Mouse (Mus musculus) heart, embryonic 15.5 days (tissue): ENCODE data around the gene Kazn. TPM values are rescaled to one million over a fixed set of nuclear protein-coding genes. Genes with fewer than 3 reads are reported as not detected.

Experiments used
- ATAC-seq: fragments of 200-750 bp; cut with Nextera tagmentation; replicated peaks from 2 replicates; pipeline ENCODE4 v1.8.0; 2017; ENCODE audit warnings: low read depth, moderate TSS enrichment; ENCODE audit not compliant: insufficient number of reproducible peaks, insufficient read depth, low FRiP score
- H3K27ac ChIP-seq: fragments of 300-500 bp; sonication (generic); 2 replicates; pipeline ENCODE4 v1.5.1; 2015; ENCODE audit warnings: mild to moderate bottlenecking, inconsistent platforms
- H3K27me3 ChIP-seq: fragments of 300-500 bp; sonication (generic); 2 replicates; pipeline ENCODE4 v1.6.1; 2015; ENCODE audit warnings: inconsistent platforms
- H3K36me3 ChIP-seq: fragments of 300-500 bp; sonication (generic); 2 replicates; pipeline ENCODE4 v1.6.1; 2015; ENCODE audit warnings: mild to moderate bottlenecking, inconsistent platforms
- H3K4me1 ChIP-seq: fragments of 300-500 bp; sonication (generic); replicated peaks from 2 replicates; pipeline ENCODE4 v1.6.1; 2015; ENCODE audit warnings: inconsistent platforms
- H3K4me2 ChIP-seq: fragments of 300-500 bp; sonication (generic); 2 replicates; pipeline ENCODE4 v1.6.1; 2015; ENCODE audit warnings: inconsistent platforms, mild to moderate bottlenecking, moderate library complexity
- H3K4me3 ChIP-seq: fragments of 300-500 bp; sonication (generic); 2 replicates; pipeline ENCODE4 v1.5.1; 2015; ENCODE audit warnings: mild to moderate bottlenecking, inconsistent platforms
- H3K9ac ChIP-seq: fragments of 300-500 bp; sonication (generic); 2 replicates; pipeline ENCODE4 v1.6.1; 2015; ENCODE audit warnings: mild to moderate bottlenecking, inconsistent platforms
- H3K9me3 ChIP-seq: fragments of 300-500 bp; sonication (generic); replicated peaks from 2 replicates; pipeline ENCODE4 v1.6.1; 2016; ENCODE audit warnings: inconsistent platforms
- WGBS: fragments of 180-500 bp; shearing (Covaris S2); methylation state at CpG from one replicate; pipeline ENCODE4 v1.1.7; 2015; ENCODE audit warnings: mixed read lengths; 5-methylcytosine and 5-hydroxymethylcytosine counted together
- polyA plus RNA-seq: library from polyadenylated mRNA; unstranded; fragments of >200 nt; fragmentation: Nextera tagmentation; extraction: Ambion mirVana; gene quantifications from 2 replicates; pipeline ENCODE4 v1.2.1, GENCODE M21; 2015

The Kazn gene
- polyA plus RNA-seq, 1 experiment from 2014 or later = 4.3 TPM

DNA sequence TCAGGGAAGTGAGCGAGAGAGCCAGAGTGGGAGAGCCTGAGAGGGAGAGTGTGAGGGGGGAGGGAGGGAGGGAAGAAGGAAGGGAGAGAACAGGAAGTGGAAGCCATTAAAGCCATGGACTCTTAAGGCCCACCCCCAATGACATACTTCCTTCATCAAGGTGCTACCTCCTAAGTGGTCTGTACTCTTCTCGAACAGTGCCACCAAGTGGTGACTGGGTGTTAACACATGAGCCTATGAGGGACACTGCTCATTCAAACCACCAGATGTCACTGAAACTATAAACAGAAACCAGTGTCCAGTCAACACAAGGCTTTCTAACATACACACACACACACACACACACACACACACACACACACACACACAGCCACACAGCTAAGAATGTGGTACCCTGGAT lies 77.1 kb downstream of the Kazn start:
- Histone ChIP-seq H3K4me3 (no peak overlapping the region), H3K4me2 (no peak overlapping the region), H3K9ac (no peak overlapping the region), H3K4me1 (peaks cover 43% of the 10 kb centered on the region), H3K36me3 (no peaks in the 10 kb centered on the region), H3K27me3 (no peaks in the 10 kb centered on the region), H3K27ac (no peak overlapping the region), H3K9me3 (no peaks in the 10 kb centered on the region)
- 100% methylated on average over 2 of the region's 2 CpGs for WGBS
- ATAC-seq = no peak

DNA sequence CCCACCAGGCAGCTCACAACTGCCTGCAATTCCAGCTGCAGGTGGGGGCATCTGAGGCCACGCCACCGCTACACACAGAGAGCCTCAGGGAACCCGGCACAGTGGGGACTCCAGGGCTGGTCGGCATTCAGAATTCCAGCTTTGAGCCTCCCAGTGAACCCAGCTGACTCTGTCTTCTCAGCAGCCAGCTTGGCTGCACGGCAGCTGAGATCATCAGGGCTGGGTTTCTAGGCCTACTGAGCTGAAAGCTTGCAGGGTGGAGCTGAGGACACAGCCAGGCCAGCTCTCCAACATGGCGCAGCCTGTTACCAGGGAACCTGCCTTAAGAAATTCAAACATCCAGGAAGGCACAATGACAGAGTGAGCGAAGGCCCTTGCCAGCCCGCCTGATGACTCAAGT lies 79.2 kb downstream of the Kazn start:
- H3K9ac ChIP-seq = no peak overlapping the region
- H3K27ac ChIP-seq = 0 out of 2 replicates have a peak overlapping the region, but pooled peaks have one; percentile 3
- H3K4me2 ChIP-seq = no peak overlapping the region
- no peak overlapping the region for H3K4me3 ChIP-seq
- no peaks in the 10 kb centered on the region for H3K36me3 ChIP-seq
- no peaks in the 10 kb centered on the region for H3K27me3 ChIP-seq
- 55% methylated on average over 8 of the region's 8 CpGs for WGBS
- ATAC-seq = no peak
- no peaks in the 10 kb centered on the region for H3K9me3 ChIP-seq
- peaks cover 32% of the 10 kb centered on the region for H3K4me1 ChIP-seq

DNA sequence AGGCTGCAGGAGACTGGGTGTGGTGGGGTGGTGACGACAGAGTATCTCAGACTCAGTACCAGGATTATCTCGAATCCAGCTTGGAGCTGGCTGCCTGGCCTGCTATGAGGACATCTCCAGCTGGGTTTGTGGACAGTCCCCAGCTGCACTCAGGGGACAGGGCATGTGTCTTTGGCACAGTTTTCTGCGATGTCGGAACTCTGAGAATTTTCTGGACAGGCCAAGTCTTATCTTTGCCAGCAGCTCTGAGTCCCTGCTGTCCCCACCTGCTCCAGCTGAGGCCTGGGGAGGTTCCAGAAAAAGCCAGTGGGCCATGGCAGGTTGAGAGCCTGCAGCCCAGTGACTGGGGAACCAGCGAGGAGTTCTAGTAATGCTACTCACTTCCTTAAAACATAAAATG lies 82.7 kb downstream of the Kazn start:
- Histone ChIP-seq H3K27ac (no peak overlapping the region), H3K4me2 (no peak overlapping the region), H3K4me1 (peaks cover 27% of the 10 kb centered on the region), H3K9me3 (no peaks in the 10 kb centered on the region), H3K4me3 (no peak overlapping the region), H3K27me3 (no peaks in the 10 kb centered on the region), H3K36me3 (no peaks in the 10 kb centered on the region), H3K9ac (no peak overlapping the region)
- 44% methylated on average over 5 of the region's 5 CpGs for WGBS
- ATAC-seq = no peak

DNA sequence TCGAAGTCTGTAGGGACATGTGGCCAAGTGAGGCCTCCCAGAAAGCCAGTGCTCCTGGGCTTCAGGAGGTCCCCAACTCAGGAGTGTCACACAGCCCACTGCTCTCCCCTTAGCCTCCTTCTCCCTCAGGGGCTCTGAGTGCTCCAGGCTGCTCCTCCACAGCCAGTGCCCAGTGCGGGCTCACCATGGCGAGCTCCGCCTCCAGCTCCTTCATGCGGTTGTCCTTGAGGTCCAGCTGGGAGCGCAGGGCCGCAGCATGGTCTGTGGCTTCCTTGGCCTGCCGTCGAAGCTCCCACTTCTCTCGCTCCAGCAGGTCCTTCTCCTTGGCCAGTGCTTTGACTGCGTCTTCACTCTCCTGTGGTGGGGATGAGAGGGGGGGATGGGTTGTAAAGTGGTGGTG lies 85.0 kb downstream of the Kazn start:
- no peaks in the 10 kb centered on the region for H3K36me3 ChIP-seq
- peaks cover 18% of the 10 kb centered on the region for H3K4me1 ChIP-seq
- ATAC-seq = no peak
- no peak overlapping the region for H3K27ac ChIP-seq
- H3K27me3 ChIP-seq = no peaks in the 10 kb centered on the region
- 70% methylated on average over 11 of the region's 11 CpGs for WGBS
- no peak overlapping the region for H3K9ac ChIP-seq
- no peak overlapping the region for H3K4me3 ChIP-seq
- no peak overlapping the region for H3K4me2 ChIP-seq
- H3K9me3 ChIP-seq = no peaks in the 10 kb centered on the region

DNA sequence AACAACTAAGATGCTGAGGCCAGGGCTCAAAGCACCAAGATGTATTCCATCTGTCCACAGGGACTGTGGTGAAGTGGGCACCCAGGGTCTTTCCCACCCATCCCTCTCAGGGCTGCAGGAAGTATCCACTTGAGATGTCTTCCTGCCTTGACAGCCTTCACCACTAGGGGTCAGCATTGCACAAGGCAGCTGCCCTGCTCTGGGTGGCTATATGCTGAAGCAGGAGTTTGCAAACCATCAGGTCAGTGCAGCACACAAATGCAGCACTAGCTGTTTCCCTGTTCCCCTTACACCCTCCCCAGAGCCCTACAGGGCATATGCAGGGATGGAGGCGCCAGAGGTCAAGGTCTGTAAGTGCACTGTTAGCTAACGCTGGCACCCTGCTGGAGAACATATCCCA lies 85.7 kb downstream of the Kazn start:
- no peak overlapping the region for H3K4me2 ChIP-seq
- no peaks in the 10 kb centered on the region; the same call in 1 of the 2 replicates for H3K36me3 ChIP-seq
- ATAC-seq = peak; percentile 51
- H3K9ac ChIP-seq = no peak overlapping the region
- H3K9me3 ChIP-seq = no peaks in the 10 kb centered on the region
- H3K27me3 ChIP-seq = no peaks in the 10 kb centered on the region
- peaks cover 17% of the 10 kb centered on the region for H3K4me1 ChIP-seq
- no peak overlapping the region for H3K4me3 ChIP-seq
- no peak overlapping the region for H3K27ac ChIP-seq
- WGBS = 13% methylated on average over 2 of the region's 2 CpGs

DNA sequence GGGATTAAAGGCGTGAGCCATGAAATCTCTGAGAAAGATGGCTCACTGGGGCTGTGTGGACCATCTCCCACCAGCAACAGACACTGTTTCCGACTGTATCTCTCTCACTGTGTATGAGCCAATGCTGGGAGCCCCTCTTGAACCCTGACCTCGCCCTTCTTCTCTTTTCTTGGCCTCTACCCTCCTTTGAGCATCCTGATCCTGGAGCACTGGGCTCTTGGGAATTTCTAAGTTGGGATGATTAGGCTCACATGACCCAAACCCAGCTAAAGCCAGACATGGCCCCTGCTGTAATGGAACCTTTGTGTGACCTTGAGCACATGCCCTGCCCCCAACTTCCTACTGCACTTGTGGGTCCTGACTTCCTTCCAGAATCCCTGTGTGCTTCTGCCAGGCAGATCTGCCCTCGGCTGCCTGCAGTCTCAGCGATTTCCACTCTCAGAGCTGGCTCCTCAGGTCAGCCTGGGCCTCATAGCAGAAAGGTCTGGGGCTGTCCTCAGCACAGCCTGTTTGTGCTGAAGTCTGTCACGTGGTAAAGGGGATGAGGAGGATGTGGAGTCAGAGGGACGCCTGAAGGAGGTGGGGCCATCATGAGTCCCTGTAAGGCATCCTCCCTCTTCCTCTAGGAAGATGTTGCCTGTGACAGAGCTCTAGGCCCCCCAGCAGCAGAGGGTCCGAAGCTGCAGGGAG lies 86.3 kb downstream of the Kazn start:
- ATAC-seq = 0 out of 2 replicates have a peak, but pooled peaks have one; percentile 12

DNA sequence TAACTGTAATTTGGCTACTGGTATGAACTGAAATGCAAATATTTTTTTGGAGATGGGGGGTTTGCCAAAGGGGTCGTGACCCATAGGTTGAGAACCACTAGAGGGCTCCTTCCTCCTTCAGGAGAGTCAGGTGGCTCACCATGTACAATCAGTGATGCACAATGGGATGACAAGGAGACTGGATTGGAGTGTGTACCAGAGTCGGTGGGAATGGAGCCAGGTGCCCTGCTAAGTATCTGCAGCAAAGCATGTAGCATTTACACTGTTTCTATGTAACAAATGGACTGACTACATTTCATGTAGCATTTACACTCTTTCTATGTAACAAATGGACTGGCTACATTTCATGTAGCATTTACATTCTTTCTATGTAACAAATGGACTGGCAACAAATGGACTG lies 89.1 kb downstream of the Kazn start:
- no peak for ATAC-seq
- Histone ChIP-seq H3K4me1 (peaks cover 10% of the 10 kb centered on the region), H3K9ac (no peak overlapping the region), H3K27ac (no peak overlapping the region), H3K36me3 (peaks cover 6% of the 10 kb centered on the region; the same call in 1 of the 2 replicates), H3K4me2 (no peak overlapping the region), H3K4me3 (no peak overlapping the region), H3K9me3 (no peaks in the 10 kb centered on the region), H3K27me3 (no peaks in the 10 kb centered on the region)
- 69% methylated on average over 2 of the region's 2 CpGs for WGBS

More for the DNA sequence above, 86.3 kb downstream of the Kazn start:
- Histone ChIP-seq H3K4me2 (no peak overlapping the region), H3K9ac (no peak overlapping the region), H3K27ac (no peak overlapping the region), H3K27me3 (no peaks in the 10 kb centered on the region), H3K4me1 (peaks cover 17% of the 10 kb centered on the region), H3K36me3 (peaks cover 2% of the 10 kb centered on the region; the same call in 1 of the 2 replicates), H3K9me3 (no peaks in the 10 kb centered on the region), H3K4me3 (no peak overlapping the region)
- 58% methylated on average over 8 of the region's 8 CpGs for WGBS

DNA sequence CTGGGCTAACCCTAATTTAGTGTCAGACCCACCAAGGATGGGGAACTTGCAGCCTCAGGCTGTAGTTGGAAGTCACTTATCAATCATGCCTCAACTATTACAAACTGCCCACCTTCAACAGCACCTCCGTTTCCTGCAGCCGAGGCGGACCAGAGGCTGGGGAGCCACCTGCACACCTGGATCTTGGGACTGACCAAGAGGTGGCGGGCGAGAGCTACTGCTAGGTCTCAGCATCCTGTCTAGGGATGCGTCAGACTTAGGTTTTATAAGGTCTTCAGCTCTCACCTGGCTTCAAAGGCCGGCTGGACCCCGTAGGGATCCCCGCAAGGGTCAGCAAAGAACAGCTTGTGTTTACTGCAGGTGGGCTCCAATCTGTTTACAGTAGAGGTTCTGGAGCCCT lies 90.0 kb downstream of the Kazn start:
- H3K9ac ChIP-seq = no peak overlapping the region
- H3K4me2 ChIP-seq = no peak overlapping the region
- H3K9me3 ChIP-seq = no peaks in the 10 kb centered on the region
- ATAC-seq = no peak
- H3K4me1 ChIP-seq = peaks cover 10% of the 10 kb centered on the region
- H3K4me3 ChIP-seq = no peak overlapping the region
- peaks cover 6% of the 10 kb centered on the region; the same call in 1 of the 2 replicates for H3K36me3 ChIP-seq
- WGBS = 87% methylated on average over 9 of the region's 9 CpGs
- no peak overlapping the region for H3K27ac ChIP-seq
- H3K27me3 ChIP-seq = no peaks in the 10 kb centered on the region

DNA sequence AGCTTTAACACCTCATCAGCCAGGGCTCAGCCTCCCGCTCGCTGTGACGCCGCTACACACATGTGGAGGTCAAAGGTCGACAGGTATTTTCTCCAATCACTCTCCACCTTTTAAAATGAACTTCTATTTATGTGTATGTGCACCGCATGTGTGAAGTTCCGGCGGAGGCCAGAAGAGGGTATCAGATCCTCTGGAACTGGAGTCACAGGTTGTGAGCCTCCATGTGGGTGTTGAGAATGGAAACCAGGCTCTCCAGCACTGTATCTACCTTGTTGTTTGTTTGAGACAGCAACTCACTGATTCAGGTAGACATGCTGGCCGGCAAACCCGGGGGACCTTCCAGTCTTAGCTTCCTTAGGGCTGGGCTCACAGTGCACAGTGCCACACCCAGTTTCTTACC lies 91.5 kb downstream of the Kazn start:
- Histone ChIP-seq H3K27me3 (no peaks in the 10 kb centered on the region), H3K4me3 (no peak overlapping the region), H3K9me3 (no peaks in the 10 kb centered on the region), H3K36me3 (peaks cover 6% of the 10 kb centered on the region; the same call in 1 of the 2 replicates), H3K4me1 (peaks cover under 1% of the 10 kb centered on the region; the same call in 1 of the 2 replicates), H3K27ac (no peak overlapping the region), H3K9ac (no peak overlapping the region), H3K4me2 (no peak overlapping the region)
- no peak for ATAC-seq
- 95% methylated on average over 10 of the region's 10 CpGs for WGBS

DNA sequence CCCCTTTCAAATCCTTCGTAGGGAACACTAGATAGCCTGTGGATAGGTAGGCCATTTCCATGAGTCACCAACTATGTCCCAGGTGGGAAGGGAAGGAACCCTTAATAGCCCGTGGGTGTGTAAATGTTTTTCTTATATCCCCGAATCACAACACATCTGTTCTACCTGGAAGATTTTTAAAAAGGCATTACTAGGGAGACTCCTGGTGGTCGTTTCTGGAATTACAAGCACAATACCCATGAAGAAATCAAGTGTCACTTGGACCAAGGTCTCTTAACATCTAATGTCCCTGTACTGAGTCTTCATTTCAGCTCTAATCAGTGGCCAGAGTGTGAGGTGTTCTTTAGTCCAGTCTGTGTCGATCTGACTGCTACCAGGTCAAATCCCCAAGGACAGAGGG lies 95.1 kb downstream of the Kazn start:
- no peak for ATAC-seq
- WGBS = 37% methylated on average over 5 of the region's 5 CpGs
- H3K36me3 ChIP-seq = peaks cover 8% of the 10 kb centered on the region; the same call in 1 of the 2 replicates

DNA sequence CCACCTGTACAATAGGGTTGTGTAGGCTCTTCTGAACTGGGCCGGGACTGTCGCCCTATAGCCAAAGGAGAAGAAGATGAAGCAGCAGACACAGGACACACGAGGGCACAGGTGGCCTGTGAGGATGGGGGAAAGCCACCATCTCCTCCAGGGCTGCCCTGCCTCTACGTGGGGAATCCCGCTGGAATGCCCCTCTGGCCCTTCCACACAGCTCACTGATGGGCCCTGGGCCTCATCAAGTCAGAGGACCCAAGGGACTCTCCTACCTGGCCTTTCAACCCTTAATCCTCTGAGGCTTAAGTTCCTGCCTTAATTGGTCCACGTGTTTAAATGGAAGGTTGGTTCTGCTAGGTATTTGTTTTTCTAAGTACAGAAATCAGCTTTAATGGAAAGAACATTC lies 95.9 kb downstream of the Kazn start:
- Histone ChIP-seq H3K27me3 (no peaks in the 10 kb centered on the region), H3K4me2 (no peak overlapping the region), H3K27ac (no peak overlapping the region), H3K36me3 (peaks cover 8% of the 10 kb centered on the region; the same call in 1 of the 2 replicates), H3K4me3 (no peak overlapping the region), H3K9ac (no peak overlapping the region), H3K4me1 (peaks cover 4% of the 10 kb centered on the region), H3K9me3 (no peaks in the 10 kb centered on the region)
- ATAC-seq = no peak
- WGBS = 82% methylated on average over 6 of the region's 6 CpGs

More for the DNA sequence above, 95.1 kb downstream of the Kazn start:
- Histone ChIP-seq H3K27ac (no peak overlapping the region), H3K4me1 (no peaks in the 10 kb centered on the region), H3K4me3 (no peak overlapping the region), H3K4me2 (no peak overlapping the region), H3K27me3 (no peaks in the 10 kb centered on the region), H3K9ac (no peak overlapping the region), H3K9me3 (no peaks in the 10 kb centered on the region)

DNA sequence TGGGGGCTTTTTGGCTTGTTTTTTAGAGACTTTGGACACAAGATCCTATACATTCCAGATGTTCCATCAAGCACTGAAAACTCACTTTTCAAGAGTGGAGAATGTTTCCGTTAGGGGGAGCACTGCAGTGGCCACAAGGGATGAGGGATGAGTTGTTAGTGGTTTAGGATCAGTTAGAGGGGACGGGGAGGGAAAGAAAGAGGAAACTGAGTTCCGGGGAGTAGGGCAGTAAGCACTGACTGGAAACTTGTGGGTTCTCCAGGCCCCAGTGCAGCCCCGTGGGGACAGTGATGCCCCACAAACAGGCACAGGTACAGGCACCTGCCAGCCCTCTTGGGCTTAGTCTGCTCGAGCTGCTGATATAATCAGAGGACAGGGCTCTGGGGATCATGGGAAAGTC lies 99.5 kb downstream of the Kazn start:
- no peak overlapping the region for H3K27ac ChIP-seq
- WGBS = 73% methylated on average over 5 of the region's 5 CpGs
- H3K27me3 ChIP-seq = no peaks in the 10 kb centered on the region
- H3K36me3 ChIP-seq = 0 out of 2 replicates have a peak, but pooled peaks cover 3% of the 10 kb centered on the region
- no peaks in the 10 kb centered on the region for H3K9me3 ChIP-seq
- no peak overlapping the region for H3K4me2 ChIP-seq
- H3K9ac ChIP-seq = no peak overlapping the region
- ATAC-seq = no peak
- H3K4me3 ChIP-seq = no peak overlapping the region
- peaks cover 11% of the 10 kb centered on the region for H3K4me1 ChIP-seq
